Mouse (Mus musculus): ENCODE measurements around the gene Arap2.
A peak's percentile ranks its signal among the peaks of the same experiment; 100 is the strongest.
"Not testable (repeated sequence)": the region's sequence is repeated elsewhere in the genome, so short reads cannot be mapped to it uniquely, and the experiment has no call there.

Gene Arap2

GRCm38 (mm10) chr5:62743220-62743922, 22.6 kb downstream of the Arap2 start:
- DNase-seq (ENCODE audit: low spot score in 2 of 2), result no peak

GRCm38 (mm10) chr5:62739451-62740415, 26.2 kb downstream of the Arap2 start:
- no peak for DNase-seq (ENCODE audit: low spot score in 2 of 2)

- DNase-seq (ENCODE audit: low spot score in 2 of 2), result not testable (repeated sequence)
Observed at GRCm38 (mm10) chr5:62730573-62730972, 35.4 kb downstream of the Arap2 start.

- no peak for DNase-seq (ENCODE audit: low spot score in 2 of 2)
Observed at GRCm38 (mm10) chr5:62725551-62725950, 40.4 kb downstream of the Arap2 start.

- no peak for DNase-seq (ENCODE audit: low spot score in 2 of 2)
Observed at GRCm38 (mm10) chr5:62723261-62724105, 42.5 kb downstream of the Arap2 start.

GRCm38 (mm10) chr5:62716468-62716867, 49.5 kb downstream of the Arap2 start:
- no peak for DNase-seq (ENCODE audit: low spot score in 2 of 2)

GRCm38 (mm10) chr5:62715977-62716376, 50.0 kb downstream of the Arap2 start:
- no peak for DNase-seq (ENCODE audit: low spot score in 2 of 2)

GRCm38 (mm10) chr5:62715436-62715835, 50.5 kb downstream of the Arap2 start:
- DNase-seq (ENCODE audit: low spot score in 2 of 2), result no peak

- no peak for DNase-seq (ENCODE audit: low spot score in 2 of 2)
Observed at GRCm38 (mm10) chr5:62710955-62711354, 55.0 kb downstream of the Arap2 start.

GRCm38 (mm10) chr5:62706900-62707299, 59.1 kb downstream of the Arap2 start:
- peak; percentile 40 to 81 for DNase-seq (ENCODE audit: low spot score in 2 of 2)

- no peak for DNase-seq (ENCODE audit: low spot score in 2 of 2)
Observed at GRCm38 (mm10) chr5:62689965-62690364, 76.0 kb downstream of the Arap2 start.

GRCm38 (mm10) chr5:62683751-62684150, 82.2 kb downstream of the Arap2 start:
- peak in 1 of 2 experiments; percentile 55 for DNase-seq (ENCODE audit: low spot score in 2 of 2)

GRCm38 (mm10) chr5:62683207-62683606, 82.8 kb downstream of the Arap2 start:
- DNase-seq (ENCODE audit: low spot score in 2 of 2), result no peak

GRCm38 (mm10) chr5:62677390-62677789, 88.6 kb downstream of the Arap2 start:
- DNase-seq (ENCODE audit: low spot score in 2 of 2), result no peak

GRCm38 (mm10) chr5:62672736-62673436, 93.1 kb downstream of the Arap2 start:
- no peak for DNase-seq (ENCODE audit: low spot score in 2 of 2)

GRCm38 (mm10) chr5:62665329-62665728, 100.6 kb downstream of the Arap2 start:
- no peak for DNase-seq (ENCODE audit: low spot score in 2 of 2)

GRCm38 (mm10) chr5:62664847-62665246, 101.1 kb downstream of the Arap2 start:
- no peak for DNase-seq (ENCODE audit: low spot score in 2 of 2)

GRCm38 (mm10) chr5:62663206-62663605, 102.8 kb downstream of the Arap2 start:
- peak in 1 of 2 experiments; percentile 67 for DNase-seq (ENCODE audit: low spot score in 2 of 2)

GRCm38 (mm10) chr5:62653924-62654323, 112.0 kb downstream of the Arap2 start:
- no peak for DNase-seq (ENCODE audit: low spot score in 2 of 2)

- DNase-seq (ENCODE audit: low spot score in 2 of 2), result no peak
Observed at GRCm38 (mm10) chr5:62642330-62642729, 123.6 kb downstream of the Arap2 start.

- DNase-seq (ENCODE audit: low spot score in 2 of 2), result no peak
Observed at GRCm38 (mm10) chr5:62640501-62640900, 125.5 kb downstream of the Arap2 start.
